Mouse (Mus musculus) frontal cortex, postnatal 25 days (tissue): ENCODE measurements around the gene Pax5.

Experiments
- DNase-seq, 2 experiments: peaks; one replicate each; pipeline ENCODE4 v3.0.0; 2022; ENCODE audit warnings: low spot score in 2 of 2

Gene Pax5

DNA sequence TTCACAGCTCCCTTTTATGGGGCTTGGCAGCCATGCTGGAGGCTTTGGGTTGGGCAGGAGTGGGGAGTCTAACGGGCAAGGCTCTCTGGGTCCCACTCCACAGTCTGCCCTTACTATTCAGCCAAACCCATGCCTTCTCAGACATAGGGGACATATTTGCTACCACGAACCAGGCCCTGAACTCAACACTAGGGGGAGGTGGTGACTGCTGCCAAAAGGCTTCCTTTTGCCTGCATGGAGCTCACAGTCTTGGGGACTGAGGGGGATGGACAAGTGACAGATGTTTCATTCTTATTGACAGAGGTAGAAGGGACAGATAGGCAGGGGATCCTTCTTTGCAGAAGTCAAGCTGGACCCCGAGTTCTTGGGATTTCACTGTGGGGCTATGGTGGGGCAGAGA, 42.1 kb downstream of the Pax5 start:
- no peak for DNase-seq

DNA sequence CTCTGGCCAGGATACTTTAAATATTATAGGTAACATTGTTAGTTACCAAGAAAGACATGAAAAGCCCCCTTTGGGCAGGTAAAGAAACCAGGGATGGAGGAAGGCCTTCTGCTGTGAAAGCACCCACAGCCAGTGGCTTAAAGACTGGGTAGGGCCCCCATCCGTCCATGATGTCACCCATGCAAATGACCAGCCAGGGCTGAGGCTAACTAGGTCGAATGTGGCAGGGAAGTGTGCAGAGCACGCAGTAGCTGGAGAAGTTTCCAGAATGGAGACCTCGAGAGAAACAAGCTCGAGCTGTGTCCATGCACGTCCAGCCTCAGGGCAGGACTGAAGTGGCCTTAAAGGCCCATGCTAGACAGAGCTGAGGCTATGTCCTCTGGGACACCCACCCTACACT, 42.9 kb downstream of the Pax5 start:
- no peak for DNase-seq

DNA sequence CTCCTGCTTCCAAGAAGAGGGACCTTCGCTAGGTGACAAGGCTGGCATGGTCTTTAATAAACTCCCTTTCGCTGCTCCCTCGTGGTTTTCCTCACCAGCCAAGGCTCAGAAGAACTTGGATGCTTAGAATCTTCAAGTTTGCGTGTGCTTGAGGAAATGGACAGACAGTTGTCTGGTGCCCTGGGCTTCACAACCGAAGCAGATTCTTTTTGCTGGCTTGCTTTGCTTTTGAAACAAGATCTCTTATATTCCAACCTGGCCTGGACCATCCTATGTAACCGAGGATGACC, 45.6 kb downstream of the Pax5 start:
- DNase-seq = no peak

DNA sequence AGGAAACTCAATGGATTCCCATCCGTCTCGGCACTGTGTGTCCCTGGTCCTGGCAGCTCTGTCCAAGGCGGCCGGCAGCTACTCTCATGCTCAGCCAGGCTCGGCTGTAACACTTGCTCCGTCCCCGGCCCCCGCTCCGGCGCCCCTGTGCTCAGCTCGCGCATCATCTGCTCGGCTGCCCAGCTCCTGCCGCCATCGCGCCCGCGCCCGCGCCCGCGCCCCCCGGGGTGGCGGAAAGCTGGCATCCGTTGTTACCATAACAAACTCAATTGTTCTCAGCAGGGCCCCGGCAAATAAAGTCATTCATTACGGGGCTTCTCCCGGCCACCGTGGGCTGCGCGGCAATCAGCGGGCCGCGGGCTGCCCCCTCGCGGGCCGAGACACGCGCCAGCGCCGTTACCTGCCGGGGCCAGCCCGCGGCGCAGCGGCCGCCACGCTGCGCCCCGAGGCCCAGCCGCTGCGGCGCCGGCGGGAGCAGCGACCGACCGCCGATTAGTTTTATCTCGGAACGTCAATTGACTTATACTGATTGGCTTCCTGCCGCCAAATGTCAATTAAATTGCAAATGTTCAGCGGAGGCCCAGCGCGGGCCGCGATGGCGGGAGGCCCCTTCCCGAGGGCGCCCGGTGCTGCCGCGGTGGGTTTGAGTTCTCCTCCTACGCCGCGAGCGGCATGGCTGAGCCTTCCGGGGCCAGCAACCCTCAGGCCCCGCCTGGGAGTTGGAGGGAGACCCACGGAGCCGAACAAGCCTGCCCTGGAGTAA, 46.1 kb downstream of the Pax5 start:
- DNase-seq = peak in 1 of 2 experiments; percentile 6

DNA sequence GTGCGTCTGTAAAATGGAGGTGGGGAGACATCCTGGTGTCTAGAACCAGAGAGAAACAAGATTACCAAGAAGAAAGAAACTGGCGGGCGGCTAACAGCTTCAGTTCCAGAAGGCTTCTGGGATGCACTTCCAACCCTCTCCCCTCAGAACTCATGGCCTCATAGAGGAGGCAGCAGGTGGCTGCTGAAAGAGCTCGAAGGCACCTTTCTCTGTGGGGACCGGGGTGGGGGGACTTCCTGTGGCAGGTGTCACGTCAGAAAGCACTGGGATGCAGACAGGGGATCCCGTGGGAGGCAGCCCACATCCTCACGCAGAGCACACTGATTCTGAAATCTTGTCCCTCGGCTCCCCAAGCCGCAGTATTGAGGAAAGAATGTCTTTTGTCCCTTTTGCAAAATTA, 46.8 kb downstream of the Pax5 start:
- no peak for DNase-seq

DNA sequence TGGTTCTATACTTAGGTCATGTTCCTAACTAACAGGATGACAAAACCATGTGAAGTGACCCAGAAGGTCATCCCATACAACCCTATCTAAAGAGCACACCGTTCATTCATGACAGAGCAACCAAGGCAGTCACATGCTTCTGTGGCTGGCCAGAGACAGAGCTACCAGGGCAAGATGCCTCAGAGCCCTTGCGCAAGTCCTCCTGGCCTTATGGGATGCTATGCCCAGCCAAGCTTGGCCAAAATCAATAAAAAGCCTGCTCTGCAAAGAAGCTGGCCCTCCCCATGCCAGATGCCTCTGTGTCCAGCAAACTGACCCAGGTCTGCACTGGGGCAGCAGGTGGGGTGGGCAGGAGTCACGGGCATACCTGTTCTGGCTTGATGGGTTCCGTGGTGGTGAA, 65.1 kb downstream of the Pax5 start:
- no peak for DNase-seq

DNA sequence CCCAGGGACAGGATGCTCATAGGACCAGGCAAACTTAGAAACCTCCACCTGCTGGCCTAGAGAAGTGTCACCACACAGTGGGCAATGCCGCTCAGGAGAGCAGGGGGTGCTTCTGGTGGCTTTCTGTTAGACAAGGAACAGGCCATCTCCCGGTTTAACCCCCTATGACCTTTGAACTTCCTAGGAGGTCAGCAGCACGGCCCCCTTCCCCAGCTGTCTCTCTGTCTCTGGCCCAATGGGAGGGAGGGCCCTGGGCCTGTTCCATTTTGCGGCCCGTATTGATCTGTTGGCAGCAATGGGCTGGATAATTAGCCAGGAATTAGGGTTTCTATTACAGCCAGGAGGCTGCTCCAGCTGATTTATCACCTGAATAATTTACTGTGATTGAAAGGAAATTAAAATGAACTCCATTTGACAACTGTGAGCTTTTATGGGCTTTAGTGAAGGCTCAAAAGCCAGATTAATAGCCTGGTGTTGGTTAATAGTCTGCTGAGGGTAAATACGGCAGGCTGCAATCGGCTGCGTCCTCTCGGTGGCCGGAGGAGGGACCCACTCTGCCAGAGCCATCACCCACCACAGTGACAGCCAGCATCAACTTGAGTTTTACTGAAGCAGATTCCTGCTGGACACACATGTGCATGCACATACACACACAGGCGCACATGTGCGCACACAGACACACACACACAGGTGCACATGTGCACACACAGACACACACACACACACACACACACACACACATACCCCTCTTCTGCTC, 68.3 kb downstream of the Pax5 start:
- no peak for DNase-seq

DNA sequence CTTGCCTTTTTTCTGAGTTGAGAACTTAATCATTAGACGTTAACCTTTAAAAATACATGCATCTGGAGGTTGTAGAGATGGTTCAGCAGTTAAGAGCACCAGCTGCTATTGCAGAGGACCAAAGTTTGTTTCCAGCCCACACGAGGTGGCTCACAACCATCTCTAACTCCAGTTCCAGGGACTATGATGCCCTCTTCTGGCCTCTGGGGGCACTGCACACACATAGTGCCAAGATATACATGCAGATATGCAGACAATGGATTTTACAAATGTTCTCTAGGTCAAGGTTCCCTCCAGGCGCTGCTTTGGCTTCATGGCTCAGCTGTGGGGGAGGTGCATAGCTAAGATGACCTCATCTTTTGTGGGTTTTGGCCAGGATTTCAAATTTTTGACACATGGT, 74.7 kb downstream of the Pax5 start:
- DNase-seq = no peak

DNA sequence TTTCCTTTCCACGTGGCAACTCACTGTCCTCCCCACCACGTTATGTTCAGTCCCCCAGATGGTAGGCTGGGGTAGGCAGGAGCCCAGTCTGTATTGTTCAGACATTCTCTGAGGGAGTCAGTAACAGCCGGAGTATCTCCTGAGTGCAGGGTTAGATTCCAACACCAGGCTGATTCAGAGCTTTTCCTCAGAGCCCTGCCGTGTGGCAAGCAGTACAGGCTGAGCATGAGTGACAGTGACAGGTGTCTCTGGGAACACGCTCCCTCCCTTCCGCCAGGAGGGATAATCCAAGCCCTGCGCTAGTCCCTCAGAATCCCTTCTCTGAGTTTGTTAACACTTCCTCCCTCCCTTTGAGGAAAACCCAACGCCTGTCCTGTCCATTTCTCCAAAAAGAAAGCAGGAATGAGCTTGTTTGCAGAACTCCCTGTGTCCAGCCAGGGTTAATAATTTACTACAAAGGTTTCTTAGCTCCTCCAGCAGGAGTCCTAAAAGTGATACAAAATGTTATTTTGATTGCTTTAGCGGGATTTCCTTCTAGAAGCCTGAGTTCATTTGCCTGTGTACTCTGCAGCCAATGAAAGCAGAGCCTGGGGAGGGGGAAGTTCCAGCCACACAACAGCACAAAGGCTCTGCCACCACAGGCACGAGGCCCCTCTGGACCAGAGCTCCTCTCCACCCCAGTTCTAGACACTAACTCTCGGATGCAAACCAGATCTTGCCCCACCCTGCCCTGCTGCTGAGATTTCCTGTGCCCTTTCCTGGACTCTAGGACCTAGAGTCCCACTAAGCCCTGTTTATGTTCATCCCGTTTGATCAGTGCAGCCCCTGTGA, 76.4 kb downstream of the Pax5 start:
- no peak for DNase-seq

DNA sequence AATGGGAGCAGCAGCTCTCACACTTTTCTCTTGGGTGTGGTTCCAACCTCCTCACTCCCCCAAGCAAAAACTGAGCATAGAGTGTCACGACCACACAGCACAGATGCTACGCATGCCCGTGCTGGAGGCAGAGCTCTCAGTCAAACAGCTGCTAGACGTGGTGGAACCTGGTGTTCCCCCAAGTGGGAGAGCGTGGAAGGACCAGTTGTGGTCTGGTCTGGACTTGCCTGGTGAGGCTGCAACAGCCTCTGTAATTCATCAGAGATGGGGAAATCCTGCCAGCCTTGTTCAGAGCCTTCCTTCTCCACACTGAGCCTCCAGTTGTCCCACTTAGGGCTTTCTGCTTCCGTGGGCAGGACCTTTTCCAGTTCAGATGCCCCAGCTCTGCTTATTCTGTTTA, 80.2 kb downstream of the Pax5 start:
- DNase-seq = no peak

DNA sequence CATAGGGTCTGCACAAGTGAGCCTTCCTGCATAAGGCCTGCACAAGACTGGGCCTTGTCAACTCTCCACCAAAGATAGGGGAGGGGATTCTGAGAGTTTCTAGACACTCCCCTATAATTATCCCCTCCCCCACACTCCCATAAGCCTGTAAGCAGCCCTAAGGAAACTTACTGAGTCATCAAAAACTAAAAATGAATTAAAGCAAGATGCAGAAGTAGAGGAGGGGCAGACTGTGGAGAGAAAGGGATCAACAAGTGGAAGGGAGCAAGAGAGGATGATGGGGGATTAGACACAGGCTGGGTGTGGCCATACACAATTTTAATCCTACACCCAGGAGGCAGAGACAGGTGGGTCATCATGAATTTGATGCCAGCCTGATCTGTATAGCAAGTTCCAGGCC, 82.4 kb downstream of the Pax5 start:
- no peak for DNase-seq

DNA sequence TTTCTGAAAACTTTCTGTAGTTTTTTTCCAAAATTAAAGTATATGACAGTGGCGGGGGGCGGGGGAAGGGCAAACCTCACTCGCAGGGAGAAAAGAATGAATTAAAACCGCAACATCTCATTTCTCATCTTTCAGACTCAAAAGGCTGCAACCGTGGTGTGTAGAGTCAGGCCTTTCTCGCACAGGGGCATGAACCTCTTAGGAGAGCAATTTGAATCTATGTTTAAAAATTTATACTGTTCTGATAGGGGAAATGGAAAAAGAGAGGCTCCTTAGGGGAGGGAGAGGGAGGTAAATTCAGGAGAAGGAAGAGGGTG, 85.2 kb downstream of the Pax5 start:
- DNase-seq = no peak

DNA sequence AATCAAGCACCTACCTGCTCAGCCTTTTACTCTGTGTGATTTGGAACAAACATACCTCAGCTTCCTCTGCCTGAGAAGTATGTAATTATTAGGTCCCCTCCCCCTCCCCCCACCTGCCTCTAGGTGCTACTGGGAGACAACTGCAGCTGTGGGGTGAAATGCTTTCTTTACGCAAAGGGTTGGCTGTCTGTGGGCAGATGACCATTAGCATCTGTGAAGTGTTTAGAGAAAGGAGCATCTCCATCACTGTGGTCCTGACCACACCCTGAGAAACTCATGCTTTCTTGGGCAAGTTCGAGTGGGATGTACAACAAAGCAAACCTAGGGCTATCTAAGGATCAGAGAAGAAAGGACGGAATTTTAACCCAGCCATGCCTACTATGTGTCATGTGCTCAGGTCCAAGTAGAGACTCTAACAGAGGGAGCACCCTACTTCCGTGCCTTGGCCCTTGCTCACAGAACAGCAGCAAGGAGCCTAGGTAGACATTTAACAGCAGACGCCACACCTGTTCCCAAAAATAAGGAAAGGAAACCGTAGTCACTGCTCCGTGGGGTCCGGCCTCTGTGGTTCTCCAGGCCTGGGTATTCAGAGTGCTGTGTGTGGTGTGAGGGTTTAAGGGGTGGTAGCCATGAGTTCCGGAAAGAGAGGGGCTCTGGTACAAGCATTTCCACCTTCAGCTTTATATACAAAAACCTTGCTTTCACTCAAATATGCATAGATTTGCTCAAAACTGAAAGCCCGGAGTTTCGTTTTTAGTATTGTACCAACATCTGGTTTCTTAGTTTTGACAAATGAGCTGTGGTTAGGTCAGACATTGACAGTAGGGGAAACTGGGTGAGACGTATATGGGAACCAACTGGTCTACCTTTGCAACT, 85.8 kb downstream of the Pax5 start:
- no peak for DNase-seq

DNA sequence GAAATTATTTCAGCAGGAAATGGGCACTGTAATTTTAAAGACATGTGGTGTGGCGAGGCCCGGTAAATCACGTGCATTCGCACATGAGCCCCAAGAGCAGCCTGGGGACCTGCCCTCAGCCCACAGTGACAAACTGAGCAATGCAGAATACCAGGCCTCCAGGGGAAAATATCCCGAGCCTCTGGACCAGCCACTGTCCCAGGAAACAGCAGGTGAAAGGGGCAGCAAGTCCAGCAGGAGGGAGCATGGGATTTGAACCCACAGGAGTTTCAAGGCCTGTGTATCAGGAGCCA, 86.9 kb downstream of the Pax5 start:
- no peak for DNase-seq

DNA sequence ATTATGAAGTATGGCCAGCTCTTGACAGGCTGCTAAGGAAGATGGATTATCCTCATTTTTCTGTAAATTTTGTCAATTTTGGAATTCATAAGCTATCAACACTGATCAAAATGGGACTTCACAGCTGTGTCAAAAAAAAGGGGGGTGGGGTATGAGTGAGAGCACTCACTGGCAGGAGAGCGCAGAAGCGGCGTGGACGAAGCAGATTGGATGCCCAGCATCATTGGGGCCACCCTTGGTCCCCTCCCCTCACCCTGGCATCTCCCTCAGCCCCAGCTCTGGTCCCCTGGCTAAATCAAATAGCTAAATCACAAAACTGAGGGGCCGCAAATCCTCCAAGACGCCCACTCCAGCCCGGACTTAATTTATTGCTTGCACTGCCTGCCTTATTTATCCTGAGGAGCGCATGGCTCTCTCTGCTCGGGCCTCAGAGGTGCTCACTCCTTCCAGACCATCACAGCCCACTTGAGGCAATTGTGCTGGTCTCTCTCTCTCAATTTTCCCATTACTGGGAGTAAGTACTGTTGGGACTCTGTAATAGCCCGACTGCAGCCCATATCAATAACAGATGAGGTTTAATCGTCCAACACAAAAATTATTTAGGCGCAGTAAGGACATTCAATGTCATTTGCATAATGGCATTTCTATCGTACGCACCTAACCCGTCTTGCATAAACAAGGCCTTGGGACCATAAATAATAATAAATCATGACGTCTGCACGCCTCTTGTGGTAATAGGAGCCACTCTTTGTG, 87.4 kb downstream of the Pax5 start:
- no peak for DNase-seq

DNA sequence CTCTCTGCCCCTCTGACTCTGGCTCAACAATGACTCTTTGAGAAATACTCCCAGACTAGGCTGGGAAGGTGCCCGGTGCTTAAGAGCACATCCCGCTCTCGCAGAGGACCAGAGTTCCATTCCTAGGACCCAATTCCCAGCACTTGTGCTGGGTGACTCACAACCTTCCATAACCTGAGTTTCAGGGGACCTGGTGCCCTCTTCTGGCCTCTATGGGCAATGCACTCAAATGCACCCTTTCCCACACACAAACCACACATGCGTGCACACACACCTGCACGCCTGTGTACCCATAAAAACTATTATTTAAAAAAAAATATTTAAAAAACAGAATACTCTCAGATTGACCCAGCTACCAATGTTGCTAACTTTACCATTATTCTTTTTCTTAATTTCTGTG, 90.0 kb downstream of the Pax5 start:
- no peak for DNase-seq

DNA sequence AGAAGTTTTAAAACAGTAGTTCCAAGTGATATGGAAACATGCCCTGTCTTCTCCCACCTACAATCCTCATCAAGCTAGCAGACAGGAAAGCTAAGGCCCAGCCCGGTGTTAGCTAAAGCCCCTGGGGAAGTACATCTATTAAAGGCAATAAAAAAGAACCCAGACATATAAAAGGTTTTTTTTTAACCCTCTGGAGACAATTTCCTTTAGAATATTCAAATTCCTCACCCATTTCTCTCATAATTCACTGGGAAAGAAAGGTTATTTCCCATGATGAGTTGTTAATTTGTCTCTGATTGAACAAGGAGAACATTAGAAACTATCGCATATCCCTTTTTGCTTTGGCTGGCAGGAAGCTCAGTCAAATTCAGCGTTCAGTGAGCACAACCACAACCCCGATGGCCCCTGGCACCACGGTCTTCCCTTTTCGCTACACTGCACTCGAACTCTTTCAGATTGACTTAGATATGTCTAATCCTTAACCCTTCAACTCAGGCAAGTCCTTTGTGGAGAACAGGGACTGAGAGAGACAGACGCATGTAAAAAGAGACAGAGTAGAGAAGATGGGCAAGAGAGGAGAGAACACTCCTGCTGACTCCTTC, 96.1 kb downstream of the Pax5 start:
- no peak for DNase-seq

DNA sequence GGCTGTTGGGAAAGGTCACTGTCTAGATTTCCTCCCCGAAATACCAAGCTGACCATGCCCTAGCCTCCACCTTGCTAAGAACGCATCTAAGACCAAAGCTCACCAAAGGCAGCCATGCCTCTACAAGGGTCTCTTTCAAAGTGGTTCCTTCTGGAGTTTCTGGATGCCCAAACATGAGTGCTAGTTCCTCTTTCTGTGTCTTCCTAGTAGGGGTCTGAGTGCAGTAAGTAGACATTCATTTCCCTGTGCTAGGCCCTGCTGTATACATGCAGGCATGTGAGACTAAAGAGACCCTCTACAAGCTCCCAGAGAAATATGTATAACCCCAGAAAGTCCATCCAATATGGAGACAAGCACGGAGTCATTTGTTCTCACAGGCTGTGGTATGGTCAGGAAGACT, 97.9 kb downstream of the Pax5 start:
- no peak for DNase-seq

DNA sequence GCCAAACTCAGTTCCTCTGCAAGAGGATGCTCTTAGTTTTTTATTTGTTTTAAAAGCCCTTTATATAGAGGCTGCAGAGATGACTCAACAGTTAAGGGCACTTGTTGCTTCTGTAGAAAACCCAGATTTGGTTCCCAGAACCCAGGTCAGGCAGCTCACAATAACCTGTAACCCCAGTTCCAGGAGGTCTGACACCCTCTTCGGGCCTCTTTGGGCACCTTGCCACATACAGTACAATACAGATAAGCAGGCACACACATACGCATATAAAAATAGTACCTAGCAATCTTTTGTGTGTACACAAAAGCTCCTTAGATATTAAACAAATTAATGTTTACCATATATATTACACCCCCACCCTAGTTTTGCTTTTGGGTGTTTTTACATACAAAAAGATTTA, 104.8 kb downstream of the Pax5 start:
- no peak for DNase-seq

DNA sequence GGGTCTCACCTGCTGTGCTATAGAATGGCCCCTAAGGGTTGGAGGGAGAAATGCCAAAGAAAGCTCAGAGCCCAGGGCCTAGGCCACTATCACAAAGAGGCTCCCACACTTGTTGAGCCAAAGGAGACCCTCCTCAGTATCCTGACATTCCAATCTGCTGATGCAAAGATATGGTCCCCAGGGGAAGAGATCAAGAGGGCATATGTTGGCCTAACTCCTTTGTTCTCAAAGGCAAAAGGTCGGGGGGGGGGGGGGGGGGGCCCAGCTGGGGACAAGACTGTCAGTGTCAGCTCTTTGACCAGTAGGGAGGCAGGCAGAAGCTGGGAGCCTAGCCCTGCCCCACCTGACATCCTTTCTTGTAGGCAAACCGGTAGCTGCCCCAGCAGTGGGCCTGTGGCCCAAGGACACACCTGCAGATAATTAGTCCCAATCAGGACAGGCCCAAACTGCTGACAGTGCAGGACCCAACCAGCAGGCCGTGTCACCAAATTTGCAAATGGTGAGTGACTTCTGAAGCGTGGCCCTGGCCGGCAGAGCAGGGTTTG, 108.0 kb downstream of the Pax5 start:
- no peak for DNase-seq

DNA sequence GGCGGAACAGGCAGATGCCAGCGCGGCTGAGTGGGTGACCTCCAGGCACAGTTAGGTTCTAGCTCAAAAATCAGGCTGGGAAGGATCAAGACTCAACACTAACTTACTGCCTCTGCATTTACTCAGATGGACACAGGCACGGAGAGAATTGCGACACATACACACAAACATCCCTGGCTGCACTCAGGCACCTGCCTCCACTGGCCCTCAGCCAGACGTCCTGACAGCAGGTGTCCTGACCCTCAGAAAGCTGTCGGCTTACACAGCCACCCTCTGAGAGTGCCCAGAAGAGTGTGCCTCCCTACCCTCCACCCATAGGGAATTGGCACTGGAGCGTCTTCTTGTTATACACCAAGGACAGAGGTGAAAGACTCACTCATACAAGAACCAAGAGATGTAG, 108.9 kb downstream of the Pax5 start:
- DNase-seq = no peak
